Mouse (Mus musculus) liver, embryonic 14.5 days (tissue): ENCODE data around the gene Cyp46a1. TPM values are rescaled to one million over a fixed set of nuclear protein-coding genes. Genes with fewer than 3 reads are reported as not detected.

Experiments used
- ATAC-seq: fragments of 200-750 bp; cut with Nextera tagmentation; 2 replicates; pipeline ENCODE4 v1.8.0; 2017; ENCODE audit warnings: moderate number of reproducible peaks, mild to moderate bottlenecking, moderate library complexity; ENCODE audit not compliant: insufficient read depth
- DNase-seq, 3 experiments: peaks; one replicate each; pipeline ENCODE4 v3.0.0-alpha.2; 2012 to 2013; ENCODE audit warnings: low read depth in 3 of 3, low spot score in 3 of 3
- H3K27ac ChIP-seq: fragments of 300-500 bp; sonication (generic); 2 replicates; pipeline ENCODE4 v1.5.1; 2014; ENCODE audit warnings: moderate library complexity, mild to moderate bottlenecking, control low read depth, inconsistent platforms
- H3K27me3 ChIP-seq: fragments of 300-500 bp; sonication (generic); 2 replicates; pipeline ENCODE4 v1.6.1; 2014; ENCODE audit warnings: mild to moderate bottlenecking, low read length, moderate library complexity; ENCODE audit not compliant: control insufficient read depth, insufficient read depth
- H3K36me3 ChIP-seq: fragments of 300-500 bp; sonication (generic); replicated peaks from 2 replicates; pipeline ENCODE4 v1.6.1; 2014; ENCODE audit warnings: low read depth; ENCODE audit not compliant: control insufficient read depth, insufficient read depth
- H3K4me1 ChIP-seq, 2 experiments: fragments of 200-500 bp in 1 of 2; fragments of 300-500 bp in 1 of 2; sonication (generic) in 1 of 2; replicated peaks; 2 replicates each; pipeline ENCODE4 v1.6.1; 2012 to 2014; ENCODE audit warnings: antibody characterized with exemption in 1 of 2, inconsistent platforms in 1 of 2, low read length in 1 of 2; ENCODE audit not compliant: control insufficient read depth in 2 of 2, insufficient read depth in 2 of 2
- H3K4me2 ChIP-seq: fragments of 300-500 bp; sonication (generic); 2 replicates; pipeline ENCODE4 v1.6.1; 2014; ENCODE audit warnings: low read depth, mild to moderate bottlenecking, control low read depth, moderate library complexity
- H3K4me3 ChIP-seq, 2 experiments: fragments of 200-500 bp in 1 of 2; fragments of 300-500 bp in 1 of 2; sonication (generic) in 1 of 2; 2 replicates each; pipeline ENCODE4 v1.5.1; 2012 to 2014; ENCODE audit warnings: low read depth in 2 of 2, low read length in 2 of 2, mild to moderate bottlenecking in 2 of 2, control low read depth in 1 of 2, inconsistent platforms in 1 of 2, moderate library complexity in 1 of 2; ENCODE audit not compliant: insufficient read depth in 1 of 2
- H3K9ac ChIP-seq: fragments of 300-500 bp; sonication (generic); replicated peaks from 2 replicates; pipeline ENCODE4 v1.6.1; 2014; ENCODE audit warnings: mild to moderate bottlenecking, control low read depth, moderate library complexity
- H3K9me3 ChIP-seq: fragments of 300-500 bp; sonication (generic); 2 replicates; pipeline ENCODE4 v1.6.1; 2016; ENCODE audit warnings: low read length, mixed read lengths; ENCODE audit not compliant: control insufficient read depth
- CTCF ChIP-seq: IDR thresholded peaks from 2 replicates; pipeline ENCODE4 v1.5.1; 2016; ENCODE audit warnings: antibody characterized with exemption, low read depth, control low read depth
- EP300 ChIP-seq: IDR thresholded peaks from 2 replicates; pipeline ENCODE4 v1.6.1; 2016; ENCODE audit warnings: antibody characterized with exemption, low read depth
- WGBS: fragments of 180-500 bp; shearing (Covaris S2); extraction: QIAGEN DNeasy Blood & Tissue Kit; methylation state at CpG from one replicate; pipeline ENCODE4 v1.1.7; 2014; ENCODE audit not compliant: insufficient replicate concordance; 5-methylcytosine and 5-hydroxymethylcytosine counted together
- polyA plus RNA-seq, 2 experiments: library from polyadenylated mRNA; depleted of rRNA in 1 of 2; stranded (reverse) in 1 of 2; unstranded in 1 of 2; fragments of >200 nt; fragmentation: Nextera tagmentation in 1 of 2; extraction: Ambion mirVana in 1 of 2; gene quantifications; 2 replicates each; pipeline versions ENCODE4 v1.2.1 to v1.2.3; 2012 to 2014

Cyp46a1 gene
- polyA plus RNA-seq, 2 experiments, result 0.11 to 0.52 TPM

DNA sequence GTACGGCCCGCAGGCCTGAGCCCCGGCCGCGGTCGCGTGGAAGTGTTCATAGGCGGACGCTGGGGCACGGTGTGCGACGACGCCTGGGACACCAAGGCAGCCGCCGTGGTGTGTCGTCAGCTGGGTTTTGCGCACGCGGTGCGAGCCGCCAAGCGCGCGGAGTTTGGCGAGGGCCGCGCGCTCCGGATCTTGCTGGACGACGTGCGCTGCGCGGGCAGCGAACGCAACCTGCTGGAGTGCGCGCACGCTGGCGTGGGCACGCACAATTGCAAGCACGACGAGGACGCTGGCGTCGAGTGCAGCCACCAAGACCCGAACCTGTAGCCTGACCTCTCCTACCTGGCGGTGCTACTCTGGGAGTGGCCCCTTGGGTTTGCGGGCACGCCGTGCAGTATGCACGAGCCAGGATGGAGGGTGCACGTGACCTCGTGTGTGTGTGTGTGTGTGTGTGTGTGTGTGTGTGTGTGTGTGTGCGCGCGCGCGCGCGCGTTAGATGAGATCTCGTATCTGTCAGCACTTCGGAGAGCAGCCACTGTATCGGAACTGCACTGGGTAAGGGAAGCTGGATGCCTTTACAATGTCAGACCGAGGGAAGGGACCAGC is 6.2 kb upstream of the Cyp46a1 start:
- DNase-seq, result no peak
- H3K27ac ChIP-seq, result no peak overlapping the region
- no peaks in the 10 kb centered on the region for H3K36me3 ChIP-seq
- no peak for TF ChIP-seq CTCF
- TF ChIP-seq EP300, result no peak
- WGBS, result 3% methylated on average over 66 of the region's 66 CpGs
- peaks cover 24% of the 10 kb centered on the region for H3K27me3 ChIP-seq
- no peak for ATAC-seq
- peak overlapping the region; percentile 5; the same call in 1 of the 2 replicates for H3K4me2 ChIP-seq
- no peaks in the 10 kb centered on the region for H3K4me1 ChIP-seq
- no peak overlapping the region for H3K4me3 ChIP-seq
- H3K9ac ChIP-seq, result no peak overlapping the region
- no peaks in the 10 kb centered on the region for H3K9me3 ChIP-seq

DNA sequence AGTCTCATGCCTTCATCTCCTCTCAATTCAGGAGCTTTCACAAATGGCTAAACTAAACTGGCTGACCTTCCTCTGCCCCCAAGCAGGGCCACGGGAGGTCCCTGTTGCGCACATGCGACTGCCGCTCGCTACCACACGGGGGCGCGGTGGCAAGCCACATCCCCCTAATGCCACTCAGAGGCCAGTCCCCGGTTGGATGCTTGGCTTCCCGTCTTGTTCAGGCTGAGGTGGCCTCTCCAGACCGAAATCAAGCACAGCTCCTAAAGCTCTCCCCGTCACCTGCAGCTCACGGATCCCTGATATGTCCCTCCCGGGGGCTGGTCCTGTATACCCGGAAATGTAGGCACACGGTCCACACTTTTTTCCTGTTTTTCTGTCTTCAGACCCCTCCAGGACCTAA is 1.1 kb upstream of the Cyp46a1 start:
- DNase-seq, result peak; percentile 10 to 32 (median 28)
- Histone ChIP-seq H3K27ac (no peak overlapping the region), H3K4me1 (0 out of 4 replicates have a peak, but pooled peaks cover 0 to 4% of the 10 kb centered on the region in 2 experiments), H3K9ac (no peak overlapping the region), H3K36me3 (no peaks in the 10 kb centered on the region), H3K27me3 (peaks cover 29% of the 10 kb centered on the region), H3K9me3 (no peaks in the 10 kb centered on the region), H3K4me2 (peak overlapping the region; percentile 65), H3K4me3 (peak overlapping the region; percentile 16 to 28; a peak in 3 of 4 replicates)
- TF ChIP-seq CTCF, result peak; percentile 92
- TF ChIP-seq EP300, result no peak
- ATAC-seq, result peak; percentile 34
- 1% methylated on average over 16 of the region's 16 CpGs for WGBS

DNA sequence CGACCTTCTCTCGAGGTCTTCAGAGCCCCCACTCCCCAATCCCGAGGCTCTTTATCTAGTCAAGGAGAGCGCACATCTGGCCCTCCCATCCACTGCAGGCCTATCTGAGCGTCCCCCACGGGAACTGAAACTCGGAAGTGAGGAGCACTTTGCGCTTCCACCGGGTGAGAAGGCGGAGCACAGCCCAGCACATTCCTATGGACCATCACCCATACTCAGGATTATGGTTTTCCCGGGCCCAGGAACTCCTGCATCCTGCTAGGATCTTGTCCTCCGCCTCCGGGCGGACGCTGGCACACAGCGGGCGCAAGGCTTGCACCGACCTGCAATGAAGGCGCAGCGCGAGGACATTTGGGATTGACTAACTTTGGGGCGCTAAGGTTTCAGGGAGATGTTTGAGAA is 699 bp upstream of the Cyp46a1 start:
- Histone ChIP-seq H3K9ac (no peak overlapping the region), H3K36me3 (no peaks in the 10 kb centered on the region), H3K27ac (no peak overlapping the region), H3K27me3 (peaks cover 25% of the 10 kb centered on the region), H3K9me3 (no peaks in the 10 kb centered on the region), H3K4me1 (0 out of 4 replicates have a peak, but pooled peaks cover 0 to 4% of the 10 kb centered on the region in 2 experiments), H3K4me3 (peak overlapping the region; percentile 16 to 28), H3K4me2 (peak overlapping the region; percentile 65)
- DNase-seq (no peak), ATAC-seq (peak; percentile 54)
- TF ChIP-seq EP300 (no peak), CTCF (no peak)
- WGBS, result under 1% methylated on average over 22 of the region's 22 CpGs

DNA sequence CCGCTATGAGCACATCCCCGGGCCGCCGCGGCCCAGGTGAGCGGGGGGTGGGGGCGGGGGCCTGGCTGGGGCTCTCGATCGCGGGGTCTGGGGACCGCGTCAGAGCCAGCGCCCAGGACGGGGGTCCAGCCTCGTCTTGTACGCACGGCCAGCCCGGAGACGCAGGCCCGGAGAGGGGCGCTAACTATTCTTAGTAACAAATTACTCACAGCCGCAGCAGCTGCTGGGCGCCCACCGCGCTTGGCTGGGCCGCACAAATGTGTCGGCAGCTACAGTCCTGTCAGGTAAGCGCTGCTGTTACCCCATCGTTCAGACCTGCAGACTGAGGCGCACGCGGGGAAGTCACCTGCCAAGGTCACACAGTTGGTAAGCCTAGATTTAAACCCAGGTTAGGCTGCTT is 348 bp downstream of the Cyp46a1 start:
- TF ChIP-seq CTCF, result no peak
- no peak for TF ChIP-seq EP300
- WGBS, result 1% methylated on average over 32 of the region's 32 CpGs
- Histone ChIP-seq H3K27me3 (peaks cover 18% of the 10 kb centered on the region), H3K4me3 (peak overlapping the region; percentile 26 to 47; a peak in 3 of 4 replicates), H3K36me3 (no peaks in the 10 kb centered on the region), H3K9ac (no peak overlapping the region), H3K9me3 (no peaks in the 10 kb centered on the region), H3K4me1 (0 out of 4 replicates have a peak, but pooled peaks cover 0 to 4% of the 10 kb centered on the region in 2 experiments), H3K4me2 (peak overlapping the region; percentile 65), H3K27ac (no peak overlapping the region)
- ATAC-seq (no peak), DNase-seq (no peak)

DNA sequence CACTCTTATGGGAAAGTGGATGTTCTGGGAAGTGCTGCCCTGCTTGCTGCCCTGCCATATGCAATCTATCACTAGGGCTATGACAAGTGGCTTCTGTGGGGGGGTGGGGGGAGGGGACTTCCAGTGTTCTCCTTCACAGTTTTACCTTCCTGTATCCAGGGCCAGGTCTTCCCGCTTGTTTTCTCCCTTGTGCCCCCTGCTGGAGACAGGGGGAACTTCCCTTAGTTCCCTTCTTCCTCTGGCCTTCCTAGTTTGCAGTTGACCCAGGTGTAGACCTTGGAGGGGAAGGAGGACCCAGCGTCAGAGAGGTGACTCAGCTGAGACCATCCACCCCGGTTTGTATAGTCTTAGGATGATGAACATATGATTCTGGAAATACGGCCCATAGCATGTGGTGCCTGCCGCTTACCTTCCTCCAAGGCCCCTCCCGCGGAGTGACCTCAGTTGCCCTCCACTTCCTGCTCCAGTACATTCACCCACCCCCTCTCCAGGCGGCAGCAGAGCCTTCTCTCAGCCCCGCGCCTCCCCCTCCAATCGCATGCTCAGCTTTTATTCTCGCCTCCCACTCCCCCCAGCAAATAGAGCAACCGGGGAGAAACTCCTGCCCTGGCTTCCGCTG is 4.5 kb downstream of the Cyp46a1 start:
- no peaks in the 10 kb centered on the region for H3K9me3 ChIP-seq
- H3K4me2 ChIP-seq, result no peak overlapping the region
- no peak overlapping the region for H3K9ac ChIP-seq
- peaks cover 18% of the 10 kb centered on the region for H3K27me3 ChIP-seq
- TF ChIP-seq CTCF, result peak; percentile 80
- TF ChIP-seq EP300, result no peak
- H3K4me3 ChIP-seq, result no peak overlapping the region
- ATAC-seq, result no peak
- DNase-seq, result peak in 1 of 3 experiments; percentile 13
- no peak overlapping the region for H3K27ac ChIP-seq
- 17% methylated on average over 14 of the region's 14 CpGs for WGBS
- H3K36me3 ChIP-seq, result no peaks in the 10 kb centered on the region
- 0 out of 4 replicates have a peak, but pooled peaks cover 0 to under 1% of the 10 kb centered on the region in 2 experiments for H3K4me1 ChIP-seq
